Mouse (Mus musculus) hindlimb bud, embryonic 11.5 days (tissue): Measurements from ENCODE around the gene Myo18b.

ENCODE experiments used
- DNase-seq: peaks from one replicate; pipeline ENCODE4 v3.0.0-alpha.2; 2012; ENCODE audit warnings: low read depth, low spot score; ENCODE audit errors: extremely low spot score

Myo18b gene

GRCm38 (mm10) chr5:112822426-112822825 is 73.7 kb downstream of the Myo18b start:
- no peak for DNase-seq

DNA sequence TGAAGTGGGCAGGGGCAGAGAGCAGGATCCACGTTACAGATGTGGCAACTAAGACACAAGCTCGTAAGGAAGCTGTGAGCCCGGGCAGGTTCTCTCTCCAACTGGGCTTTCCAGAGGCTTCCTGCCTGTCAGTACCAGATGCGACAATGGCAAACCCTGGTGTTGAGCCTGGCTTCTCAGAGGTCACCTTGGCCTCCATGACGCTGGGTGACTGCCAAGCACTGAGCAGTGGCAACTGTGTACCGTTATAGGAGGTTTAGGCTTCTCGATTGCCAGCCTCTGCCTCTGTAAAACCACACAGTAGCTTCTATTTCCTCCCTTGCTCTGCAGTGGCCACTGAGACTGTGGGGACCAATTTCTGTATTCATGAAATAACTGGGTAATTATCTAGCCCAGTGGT is 81.1 kb downstream of the Myo18b start:
- DNase-seq: no peak

- no peak for DNase-seq
Measured at GRCm38 (mm10) chr5:112807629-112808028, 88.5 kb downstream of the Myo18b start.

DNA sequence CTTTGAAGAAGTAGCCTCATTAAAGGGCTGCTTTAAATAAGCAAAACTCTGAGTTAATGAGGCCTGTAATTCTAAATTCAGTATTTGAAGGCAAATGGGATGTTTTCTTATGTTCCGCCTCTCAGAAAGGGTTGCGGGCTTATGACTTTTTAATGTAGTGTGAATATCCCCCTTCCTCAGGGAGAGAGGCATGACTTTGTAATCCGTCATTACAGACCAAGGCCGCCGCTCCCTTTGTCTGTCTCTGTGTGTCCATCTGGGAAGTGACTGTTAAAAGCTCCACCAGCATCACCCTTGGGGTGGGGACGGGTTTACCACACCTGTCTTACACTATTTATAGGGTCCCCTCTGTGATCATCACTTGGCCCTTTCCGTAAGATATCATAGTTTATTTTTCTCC is 100.1 kb downstream of the Myo18b start:
- DNase-seq: no peak

GRCm38 (mm10) chr5:112791792-112792780 is 104.1 kb downstream of the Myo18b start:
- no peak for DNase-seq

DNA sequence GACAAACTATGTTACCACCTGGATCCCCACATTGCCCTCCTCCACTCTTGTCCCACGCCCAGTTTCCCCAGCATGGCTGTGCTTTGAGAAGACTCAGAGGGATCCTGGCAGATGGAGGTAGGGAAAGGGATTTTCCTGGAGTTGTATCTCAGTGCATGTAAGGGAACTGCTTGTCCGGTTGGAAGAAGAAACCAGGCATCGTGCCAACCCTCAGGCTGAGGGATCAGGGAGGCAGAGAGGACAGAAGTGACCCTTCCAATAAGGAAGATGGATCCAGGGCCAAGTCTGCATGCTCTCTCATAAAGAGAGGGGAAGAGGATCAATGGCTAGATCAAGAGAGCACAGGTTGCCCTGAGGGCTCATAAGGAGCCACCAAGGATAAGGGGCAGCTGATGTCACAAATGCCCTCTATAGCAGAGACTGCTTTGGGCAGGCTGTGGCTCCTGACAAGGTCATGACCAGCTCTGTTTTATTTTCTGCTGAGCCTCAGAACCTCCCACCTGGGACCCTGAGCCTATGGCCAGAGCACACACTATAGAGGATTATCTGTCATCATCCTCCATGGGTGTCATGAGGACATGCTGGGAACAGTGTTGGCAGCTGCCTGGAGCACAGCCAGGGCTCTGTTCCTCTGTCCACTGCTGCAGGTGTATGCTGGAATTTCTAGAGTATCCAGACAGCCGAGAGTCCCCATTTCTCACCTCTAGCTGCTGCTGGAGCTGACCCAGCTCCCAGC is 105.6 kb downstream of the Myo18b start:
- DNase-seq: no peak

DNA sequence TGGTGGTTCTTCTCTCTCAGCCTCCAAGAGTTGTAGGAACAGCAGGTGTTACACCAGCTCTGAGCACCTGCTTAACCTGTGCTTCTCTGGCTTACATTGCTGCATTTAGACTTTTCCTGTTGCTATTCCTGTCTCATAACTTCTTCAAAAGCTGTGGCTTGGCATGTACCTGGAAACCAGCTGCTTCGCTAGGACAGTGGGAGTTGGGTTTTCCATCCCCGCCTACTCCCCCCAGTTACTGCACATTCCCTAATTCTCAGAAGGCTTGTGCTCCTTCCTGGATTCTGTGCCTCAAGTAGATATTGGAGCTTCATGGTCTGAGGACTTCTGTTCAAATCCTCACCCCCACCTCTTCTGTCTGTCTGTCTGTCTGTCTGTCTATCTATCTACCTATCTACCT is 107.7 kb downstream of the Myo18b start:
- no peak for DNase-seq

- no peak for DNase-seq
Measured at GRCm38 (mm10) chr5:112786788-112787187, 109.4 kb downstream of the Myo18b start.

DNA sequence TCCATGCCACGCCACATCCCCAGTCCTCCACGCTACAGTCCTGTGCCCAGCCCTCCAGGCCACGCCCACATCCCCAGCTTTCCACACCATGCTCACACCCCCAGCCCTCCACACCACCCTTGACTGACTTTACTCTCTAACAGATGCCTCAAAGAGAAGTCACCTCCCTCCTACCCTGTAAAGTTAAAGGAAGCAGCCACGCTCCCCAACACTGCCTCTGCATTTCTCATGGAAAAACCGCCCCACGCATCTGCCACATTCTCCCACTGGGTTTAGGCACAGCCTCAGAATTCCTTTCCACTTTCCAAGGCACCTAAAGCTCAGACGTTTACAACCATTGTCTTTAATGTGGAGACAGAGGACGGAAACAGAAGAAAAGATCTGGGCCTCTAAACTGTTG is 110.1 kb downstream of the Myo18b start:
- no peak for DNase-seq

DNA sequence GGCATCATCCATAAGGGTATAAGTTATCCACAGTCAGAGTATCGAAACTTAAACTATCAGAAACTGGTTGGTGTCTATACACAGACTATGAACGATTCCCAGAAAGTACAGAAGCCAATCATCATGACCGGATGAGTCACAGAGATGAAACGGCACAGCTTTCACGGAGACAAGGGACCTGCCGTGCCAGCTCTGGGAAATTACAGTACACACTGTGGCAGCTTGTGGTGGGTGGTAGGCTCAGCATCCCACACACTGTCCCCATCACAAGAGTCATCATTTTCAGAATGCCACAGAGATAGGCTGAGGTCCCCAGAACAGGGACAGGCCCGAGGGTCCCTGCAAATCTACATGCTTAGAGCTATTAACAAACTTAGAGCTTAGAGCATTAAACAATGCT is 114.4 kb downstream of the Myo18b start:
- no peak for DNase-seq

- no peak for DNase-seq
Measured at GRCm38 (mm10) chr5:112781231-112781630, 114.9 kb downstream of the Myo18b start.

- DNase-seq: no peak
Measured at GRCm38 (mm10) chr5:112780383-112780782, 115.8 kb downstream of the Myo18b start.

GRCm38 (mm10) chr5:112776781-112777405 is 119.3 kb downstream of the Myo18b start:
- no peak for DNase-seq

DNA sequence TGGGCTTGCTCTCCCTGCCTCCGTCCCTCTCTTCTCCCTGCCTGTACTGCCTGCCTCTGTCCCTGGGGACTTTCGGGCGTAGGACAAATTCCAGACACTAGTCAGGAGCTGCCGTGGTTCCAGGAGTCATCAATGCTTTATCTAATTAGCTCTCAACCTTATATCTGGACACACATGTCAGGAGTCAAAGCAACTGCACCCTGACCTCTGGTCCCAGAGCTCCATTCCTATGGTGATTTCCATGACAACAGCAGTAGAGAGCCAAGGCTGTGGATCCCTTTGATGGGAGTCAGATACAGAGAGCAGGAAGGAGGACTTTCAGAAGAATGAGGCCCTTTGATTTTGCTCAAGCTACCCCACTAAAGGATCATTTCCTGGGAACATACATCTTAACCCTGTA is 122.7 kb downstream of the Myo18b start:
- no peak for DNase-seq

DNA sequence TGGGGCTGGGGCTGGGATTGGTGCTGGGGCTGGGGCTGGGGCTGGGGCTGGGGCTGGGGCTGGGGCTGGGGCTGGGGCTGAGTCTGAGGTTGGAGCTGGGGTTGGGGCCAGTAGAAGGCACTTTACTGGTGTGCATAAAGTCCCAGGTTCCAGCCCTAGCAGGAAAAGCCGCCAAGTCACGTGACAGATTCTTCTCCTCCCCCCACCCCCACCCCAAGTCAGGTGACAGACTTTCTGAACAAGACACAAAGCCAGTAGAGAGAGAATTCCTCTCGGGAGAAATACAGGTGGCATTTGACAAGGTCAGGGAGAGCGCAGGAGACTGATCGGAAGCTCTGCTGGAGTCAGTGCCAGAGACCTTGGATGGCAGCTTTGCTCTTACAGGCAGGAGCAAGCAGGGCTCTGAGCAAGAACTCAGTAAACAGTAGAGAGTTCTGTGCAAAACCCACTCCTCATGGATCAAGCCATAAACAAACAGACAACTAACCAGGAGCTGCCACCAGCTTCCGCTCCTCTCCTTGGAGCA is 124.7 kb downstream of the Myo18b start:
- DNase-seq: no peak

DNA sequence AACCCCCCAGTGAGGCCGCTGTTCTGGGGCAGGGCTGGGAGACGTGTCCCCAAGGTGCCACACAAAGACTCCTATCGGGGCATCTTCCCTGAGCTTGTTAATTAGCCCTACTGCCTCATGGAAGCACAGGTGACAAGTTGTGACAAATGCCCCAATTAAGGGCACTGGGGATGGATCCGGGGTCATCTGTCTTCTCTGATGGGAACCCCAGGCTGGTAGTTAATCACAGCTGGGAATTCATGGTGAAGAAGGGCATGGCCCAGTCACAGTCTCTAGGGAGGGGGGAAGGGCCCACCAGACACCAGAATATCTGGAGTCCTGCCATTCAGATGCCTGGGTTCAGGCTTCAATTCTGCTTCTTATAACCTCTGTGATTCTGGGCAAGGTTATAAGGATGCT is 126.4 kb downstream of the Myo18b start:
- DNase-seq: no peak

GRCm38 (mm10) chr5:112769020-112769720 is 127.0 kb downstream of the Myo18b start:
- DNase-seq: no peak

DNA sequence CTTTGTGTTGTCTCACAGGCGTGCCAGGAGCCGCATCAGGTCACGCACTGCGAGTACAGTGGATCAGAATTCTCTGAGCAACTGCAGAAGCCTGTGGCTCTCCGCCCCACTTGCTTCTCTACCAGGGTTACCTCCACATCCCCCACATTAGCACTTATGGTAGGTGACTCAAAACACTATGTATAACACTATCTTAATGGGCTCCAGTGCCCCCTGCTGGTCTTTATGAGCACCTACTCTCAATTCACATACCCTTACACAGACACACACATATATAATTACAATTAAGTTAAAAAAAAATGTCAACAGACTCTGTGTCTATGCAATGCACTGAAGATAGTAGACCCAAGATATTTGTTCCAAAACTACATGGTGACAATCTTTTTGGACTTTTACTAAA is 127.6 kb downstream of the Myo18b start:
- no peak for DNase-seq

DNA sequence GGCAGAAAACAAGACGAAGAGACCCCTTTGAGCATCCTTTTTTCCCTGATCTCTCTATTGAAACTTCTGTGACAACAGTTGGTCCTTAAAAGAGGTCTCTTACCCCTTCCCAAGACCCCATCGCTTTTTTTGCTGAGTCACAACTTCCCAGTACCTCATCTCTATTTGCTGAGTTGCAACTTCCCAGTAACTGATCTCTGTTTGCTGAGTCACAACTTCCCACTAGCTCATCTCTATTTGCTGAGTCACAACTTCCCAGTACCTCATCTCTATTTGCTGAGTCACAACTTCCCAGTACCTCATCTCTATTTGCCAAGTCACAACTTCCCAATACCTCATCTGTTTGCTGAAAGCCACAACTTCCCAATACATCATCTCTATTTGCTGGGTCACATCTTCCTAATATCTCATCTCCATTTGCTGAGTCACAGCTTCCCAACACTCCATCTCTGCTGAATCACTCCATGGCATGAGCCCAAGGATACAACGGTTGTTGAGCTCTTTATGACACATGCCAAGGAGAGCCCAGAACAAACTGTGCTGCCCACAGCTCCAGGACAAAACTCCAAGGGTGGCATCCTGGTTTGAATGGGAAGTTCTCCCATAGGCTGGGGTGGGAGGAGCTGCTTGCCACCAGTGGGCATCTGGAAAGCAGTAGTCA is 134.6 kb downstream of the Myo18b start:
- DNase-seq: no peak

- no peak for DNase-seq
Measured at GRCm38 (mm10) chr5:112755581-112755980, 140.6 kb downstream of the Myo18b start.
